Mouse (Mus musculus) heart, embryonic 10.5 days (tissue): Measurements from ENCODE around the gene Gmfb. TPM values are rescaled to one million over a fixed set of nuclear protein-coding genes. Genes with fewer than 3 reads are reported as not detected.

Experiments
- DNase-seq: peaks from one replicate; pipeline ENCODE4 v3.0.0-alpha.2; 2017; ENCODE audit warnings: low spot score
- H3K27ac ChIP-seq: fragments of 300-500 bp; sonication (generic); 2 replicates; pipeline ENCODE4 v1.5.1; 2016; ENCODE audit warnings: mild to moderate bottlenecking
- H3K27me3 ChIP-seq: fragments of 300-500 bp; sonication (generic); 2 replicates; pipeline ENCODE4 v1.6.1; 2016; ENCODE audit warnings: mild to moderate bottlenecking; ENCODE audit not compliant: poor library complexity, insufficient read depth, severe bottlenecking
- H3K36me3 ChIP-seq: fragments of 300-500 bp; sonication (generic); 2 replicates; pipeline ENCODE4 v1.6.1; 2016; ENCODE audit warnings: mild to moderate bottlenecking, moderate library complexity
- H3K4me1 ChIP-seq: fragments of 300-500 bp; sonication (generic); 2 replicates; pipeline ENCODE4 v1.6.1; 2016; ENCODE audit warnings: mild to moderate bottlenecking
- H3K4me3 ChIP-seq: fragments of 300-500 bp; sonication (generic); 2 replicates; pipeline ENCODE4 v1.5.1; 2016; ENCODE audit warnings: mild to moderate bottlenecking, moderate library complexity
- H3K9me3 ChIP-seq: fragments of 300-500 bp; sonication (generic); 2 replicates; pipeline ENCODE4 v1.6.1; 2016; ENCODE audit warnings: mild to moderate bottlenecking, moderate library complexity
- WGBS: fragments of 180-500 bp; shearing (Covaris S2); methylation state at CpG from one replicate; pipeline ENCODE4 v1.1.7; 2016; 5-methylcytosine and 5-hydroxymethylcytosine counted together
- polyA plus RNA-seq: library from polyadenylated mRNA; unstranded; fragments of >200 nt; fragmentation: Nextera tagmentation; extraction: Ambion mirVana; gene quantifications from 2 replicates; pipeline ENCODE4 v1.2.1, GENCODE M21; 2016

The Gmfb gene
- polyA plus RNA-seq, 1 experiment from 2014 or later: 73.6 TPM

DNA sequence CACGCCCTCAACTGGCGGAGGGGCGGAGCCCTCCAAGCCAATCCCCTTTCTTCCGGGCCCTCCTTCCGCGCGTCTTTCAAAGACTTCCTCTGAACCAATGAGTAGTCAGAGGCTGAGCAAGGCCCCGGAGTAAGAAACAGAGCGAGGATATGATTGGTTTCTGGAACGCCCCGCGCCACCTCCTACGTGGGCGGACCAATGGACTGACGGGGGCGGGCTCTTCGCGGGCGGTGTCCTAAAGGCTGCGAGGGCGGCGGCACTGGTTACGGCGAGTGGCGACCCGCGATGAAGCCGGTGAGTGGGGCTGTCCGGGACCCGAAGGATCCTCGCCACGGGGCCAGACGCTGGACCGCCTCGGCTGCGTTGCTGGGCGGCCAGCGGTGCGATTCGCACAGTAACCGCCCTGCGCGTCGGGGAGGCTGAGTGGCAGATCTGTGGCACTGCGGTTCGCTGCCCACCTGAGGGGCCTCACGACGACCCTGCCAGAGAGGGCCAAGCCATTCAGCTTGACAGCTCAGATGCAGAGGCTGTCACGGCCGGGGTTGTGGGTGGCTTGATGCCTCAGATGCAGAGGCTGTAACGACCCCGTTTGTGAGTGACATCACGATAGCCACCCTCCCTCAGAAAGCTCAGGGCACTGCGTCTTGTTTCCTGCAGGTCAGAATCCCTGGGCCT is 61.5 kb downstream of the Gmfb start, which contains the start of gene Cdkn3:
Gene Cdkn3, plus strand, starts transcription at position 187 of the 675 bp plus-strand sequence.
- Histone ChIP-seq H3K4me3 (peak within 1 kb of the TSS; percentile 90), H3K27ac (peak within 1 kb of the TSS; percentile 92), H3K27me3 (no peaks in the 10 kb centered on the region), H3K36me3 (peaks cover 16% of the 10 kb centered on the region; the same call in 1 of the 2 replicates), H3K9me3 (no peaks in the 10 kb centered on the region), H3K4me1 (peaks cover 16% of the 10 kb centered on the region)
- WGBS: under 1% methylated on average over 54 of the region's 54 CpGs
- peak; percentile 99 for DNase-seq

- no peak for DNase-seq
- Histone ChIP-seq H3K27ac (no peak overlapping the region), H3K4me1 (peaks cover 16% of the 10 kb centered on the region), H3K27me3 (no peaks in the 10 kb centered on the region), H3K36me3 (peaks cover 13% of the 10 kb centered on the region; the same call in 1 of the 2 replicates), H3K4me3 (peak overlapping the region; percentile 90), H3K9me3 (no peaks in the 10 kb centered on the region)
- WGBS: 3% methylated on average over 7 of the region's 7 CpGs
Observed at GRCm38 (mm10) chr14:46759970-46760354, 62.1 kb downstream of the Gmfb start.

Other genes with a start within 250 kb of the Gmfb start
- 46.8 and 52.6 TPM in 2 replicates for gene Cdkn3, start 61.7 kb downstream of the Gmfb start, polyA plus RNA-seq
- 197 and 200 TPM in 2 replicates for gene Cnih1, start 33.8 kb downstream of the Gmfb start, polyA plus RNA-seq
- gene Cgrrf1, start 9.9 kb upstream of the Gmfb start, polyA plus RNA-seq: 30.1 and 33.8 TPM in 2 replicates
- 11.1 and 17.0 TPM in 2 replicates for gene Samd4, start 60.6 kb upstream of the Gmfb start, polyA plus RNA-seq